Mouse (Mus musculus) liver, adult 2 months (tissue): ENCODE results near the gene Fgfr2.

ENCODE experiments used
- CTCF ChIP-seq: fragments of 200-500 bp; IDR thresholded peaks from 2 replicates; pipeline ENCODE4 v1.5.1; 2011; ENCODE audit warnings: low read depth, low read length, control low read depth
- POLR2A ChIP-seq: fragments of 200-500 bp; IDR thresholded peaks from 2 replicates; pipeline ENCODE4 v1.6.1; 2011; ENCODE audit warnings: low read length, control low read depth; ENCODE audit not compliant: insufficient read depth; ENCODE audit errors: extremely low read depth

DNA sequence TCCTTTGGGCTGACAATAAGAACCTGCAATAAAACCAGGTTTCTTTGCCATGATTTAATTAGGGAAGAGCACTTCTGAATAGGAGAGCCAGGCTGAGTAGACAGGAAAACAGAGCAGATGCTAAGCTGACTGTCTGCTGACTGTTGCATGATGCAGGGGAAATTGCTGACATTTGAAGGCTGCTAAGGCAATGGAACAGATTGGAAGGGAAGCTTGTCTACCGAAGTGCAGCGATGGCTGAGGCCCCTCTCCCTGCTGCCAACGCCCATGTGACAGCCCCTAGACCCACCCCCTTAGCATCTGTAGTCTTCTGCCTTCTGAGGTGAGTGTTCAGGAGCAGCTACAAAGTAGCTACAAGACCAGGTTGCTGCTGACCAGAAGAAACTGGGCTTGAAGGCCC is 2397.0 kb downstream of the Fgfr2 start:
- TF ChIP-seq CTCF (no peak), POLR2A (no peak)
